Mouse (Mus musculus) kidney, postnatal 0 days (tissue): ENCODE measurements at regions not wholly inside any gene's neighbourhood (a gene's known extent, or its start where the extent isn't known, plus 50 kb on each side); places are given as distances from the start of the nearest gene placed in this dataset.

Source experiments
- ATAC-seq: fragments of 200-750 bp; cut with Nextera tagmentation; replicated peaks from 2 replicates; pipeline ENCODE4 v1.8.0; 2017; ENCODE audit warnings: low read depth, moderate number of reproducible peaks, moderate TSS enrichment, moderate library complexity; ENCODE audit not compliant: low FRiP score
- DNase-seq: peaks from one replicate; pipeline ENCODE4 v3.0.0-alpha.2; 2016; ENCODE audit warnings: low spot score
- H3K27ac ChIP-seq: fragments of 300-500 bp; sonication (generic); 2 replicates; pipeline ENCODE4 v1.5.1; 2014; ENCODE audit warnings: mild to moderate bottlenecking
- H3K27me3 ChIP-seq: fragments of 300-500 bp; sonication (generic); 2 replicates; pipeline ENCODE4 v1.6.1; 2014; ENCODE audit warnings: low read length, mixed read lengths; ENCODE audit not compliant: insufficient read depth
- H3K36me3 ChIP-seq: fragments of 300-500 bp; sonication (generic); 2 replicates; pipeline ENCODE4 v1.6.1; 2014; ENCODE audit warnings: low read length, mixed read lengths; ENCODE audit not compliant: insufficient read depth
- H3K4me1 ChIP-seq: fragments of 300-500 bp; sonication (generic); replicated peaks from 2 replicates; pipeline ENCODE4 v1.6.1; 2014; ENCODE audit warnings: antibody characterized with exemption, low read length, mixed read lengths; ENCODE audit not compliant: insufficient read depth
- H3K4me2 ChIP-seq: fragments of 300-500 bp; sonication (generic); 2 replicates; pipeline ENCODE4 v1.6.1; 2014; ENCODE audit warnings: mild to moderate bottlenecking, low read length, moderate library complexity, mixed read lengths
- H3K4me3 ChIP-seq: fragments of 300-500 bp; sonication (generic); replicated peaks from 2 replicates; pipeline ENCODE4 v1.5.1; 2014; ENCODE audit warnings: low read depth, low read length
- H3K9ac ChIP-seq: fragments of 300-500 bp; sonication (generic); 2 replicates; pipeline ENCODE4 v1.6.1; 2014; ENCODE audit warnings: low read depth, low read length
- H3K9me3 ChIP-seq: fragments of 300-500 bp; sonication (generic); replicated peaks from 2 replicates; pipeline ENCODE4 v1.6.1; 2016; ENCODE audit warnings: low read length, inconsistent platforms, mixed read lengths
- CTCF ChIP-seq: IDR thresholded peaks from 2 replicates; pipeline ENCODE4 v1.5.1; 2016; ENCODE audit warnings: antibody characterized with exemption, low read depth, mild to moderate bottlenecking, moderate library complexity
- WGBS: fragments of 180-500 bp; shearing (Covaris S2); extraction: QIAGEN DNeasy Blood & Tissue Kit; methylation state at CpG from one replicate; pipeline ENCODE4 v1.1.7; 2014; 5-methylcytosine and 5-hydroxymethylcytosine counted together

DNA sequence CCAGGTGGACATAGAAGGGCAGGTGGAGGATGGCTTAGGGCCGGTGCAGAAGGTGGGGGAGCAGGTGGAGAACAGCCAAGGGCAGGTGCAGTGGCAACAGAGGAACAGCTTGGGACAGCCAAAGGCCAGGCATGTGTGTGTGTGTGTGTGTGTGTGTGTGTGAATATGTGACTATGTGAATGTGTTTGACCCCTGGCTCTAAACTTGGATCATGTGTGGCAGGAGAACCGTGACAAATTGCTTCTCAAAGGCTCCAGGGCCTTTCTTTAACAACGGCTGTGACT is 236.7 kb upstream of the Wscd1 start:
- Histone ChIP-seq H3K36me3 (no peaks in the 10 kb centered on the region), H3K4me1 (peaks cover 17% of the 10 kb centered on the region; the same call in 1 of the 2 replicates), H3K27ac (no peak overlapping the region), H3K27me3 (no peaks in the 10 kb centered on the region), H3K9me3 (no peaks in the 10 kb centered on the region), H3K4me2 (no peak overlapping the region), H3K9ac (no peak overlapping the region), H3K4me3 (no peak overlapping the region)
- 53% methylated on average over 3 of the region's 3 CpGs for WGBS
- no peak for TF ChIP-seq CTCF
- DNase-seq (peak; percentile 7), ATAC-seq (peak; percentile 36; the same call in 1 of the 2 replicates)

DNA sequence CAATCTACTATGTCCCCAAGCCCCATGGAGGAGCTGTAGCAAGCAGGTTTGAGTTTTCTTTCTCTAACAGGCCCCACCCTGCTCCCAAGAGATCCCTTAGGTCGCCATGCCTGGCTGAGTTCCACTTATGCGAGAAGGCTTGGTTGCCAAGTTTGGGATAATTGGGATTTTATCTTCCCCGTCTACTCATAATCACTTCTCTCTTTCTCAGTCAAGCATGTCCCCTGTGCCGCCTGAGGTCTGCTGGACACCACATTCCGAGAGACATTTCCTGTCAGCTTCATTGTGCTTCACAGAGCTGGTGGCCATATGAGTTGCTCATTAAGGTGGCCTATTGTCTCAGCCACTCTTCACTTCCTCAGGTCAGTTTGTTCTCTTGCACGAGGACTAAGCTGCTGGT is 234.5 kb upstream of the Wscd1 start:
- ATAC-seq (peak; percentile 37; the same call in 1 of the 2 replicates), DNase-seq (peak; percentile 52)
- Histone ChIP-seq H3K4me2 (no peak overlapping the region), H3K27me3 (no peaks in the 10 kb centered on the region), H3K27ac (0 out of 2 replicates have a peak overlapping the region, but pooled peaks have one; percentile 31), H3K9me3 (no peaks in the 10 kb centered on the region), H3K9ac (no peak overlapping the region), H3K4me1 (peaks cover 17% of the 10 kb centered on the region; the same call in 1 of the 2 replicates), H3K36me3 (no peaks in the 10 kb centered on the region), H3K4me3 (no peak overlapping the region)
- 20% methylated on average over 6 of the region's 6 CpGs for WGBS
- no peak for TF ChIP-seq CTCF

DNA sequence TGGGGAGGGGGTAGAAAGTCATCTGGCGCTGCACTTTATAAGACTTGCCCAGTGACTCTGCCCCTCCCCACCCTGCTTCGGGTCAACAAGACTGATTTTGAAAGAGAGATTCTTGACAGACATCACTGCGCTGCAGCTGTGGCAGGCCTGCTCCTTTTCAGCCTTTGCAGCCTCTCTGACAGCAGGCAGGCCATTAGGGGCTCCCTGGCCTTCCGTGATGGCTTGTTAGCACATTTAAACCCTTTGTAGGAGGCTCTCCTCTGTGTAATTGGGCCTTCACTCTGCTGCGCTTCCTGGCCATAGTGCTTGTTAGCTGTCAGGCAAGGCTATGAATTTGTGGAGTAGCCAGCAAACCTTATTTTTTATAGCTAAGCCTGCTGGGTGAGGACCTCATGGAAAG is 232.3 kb upstream of the Wscd1 start:
- ATAC-seq = no peak

DNA sequence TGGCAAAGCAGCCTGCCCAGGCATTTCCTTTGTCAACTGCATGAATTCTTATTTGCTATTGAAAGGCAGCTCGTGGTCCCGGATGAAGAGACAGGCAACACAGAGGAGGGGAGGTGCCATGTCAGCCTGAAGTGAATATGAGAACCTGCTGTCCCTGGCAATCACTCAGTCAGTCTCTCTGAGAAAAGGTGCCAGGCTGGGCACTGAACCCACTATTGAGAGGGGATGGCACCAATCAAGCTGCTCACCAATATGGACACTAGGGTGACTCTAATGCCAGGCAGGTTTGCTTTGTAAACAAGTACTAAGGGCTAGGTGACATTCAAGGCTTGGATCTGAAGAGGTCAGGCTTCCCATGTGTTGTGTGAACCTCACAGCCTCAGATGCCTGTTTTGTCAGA is 222.0 kb upstream of the Wscd1 start:
- Histone ChIP-seq H3K36me3 (no peaks in the 10 kb centered on the region), H3K9ac (no peak overlapping the region), H3K4me1 (no peaks in the 10 kb centered on the region), H3K4me2 (no peak overlapping the region), H3K27me3 (no peaks in the 10 kb centered on the region), H3K27ac (no peak overlapping the region), H3K9me3 (no peaks in the 10 kb centered on the region), H3K4me3 (no peak overlapping the region)
- WGBS = 68% methylated on average over 2 of the region's 2 CpGs
- no peak for ATAC-seq
- no peak for DNase-seq
- no peak for TF ChIP-seq CTCF

More for the DNA sequence above, 232.3 kb upstream of the Wscd1 start:
- no peaks in the 10 kb centered on the region for H3K36me3 ChIP-seq
- H3K4me1 ChIP-seq = peaks cover 17% of the 10 kb centered on the region; the same call in 1 of the 2 replicates
- TF ChIP-seq CTCF = no peak
- WGBS = 42% methylated on average over 5 of the region's 5 CpGs
- no peak overlapping the region for H3K4me3 ChIP-seq
- H3K4me2 ChIP-seq = no peak overlapping the region
- no peak for DNase-seq
- H3K27me3 ChIP-seq = no peaks in the 10 kb centered on the region
- H3K9ac ChIP-seq = no peak overlapping the region
- H3K9me3 ChIP-seq = no peaks in the 10 kb centered on the region
- no peak overlapping the region for H3K27ac ChIP-seq

DNA sequence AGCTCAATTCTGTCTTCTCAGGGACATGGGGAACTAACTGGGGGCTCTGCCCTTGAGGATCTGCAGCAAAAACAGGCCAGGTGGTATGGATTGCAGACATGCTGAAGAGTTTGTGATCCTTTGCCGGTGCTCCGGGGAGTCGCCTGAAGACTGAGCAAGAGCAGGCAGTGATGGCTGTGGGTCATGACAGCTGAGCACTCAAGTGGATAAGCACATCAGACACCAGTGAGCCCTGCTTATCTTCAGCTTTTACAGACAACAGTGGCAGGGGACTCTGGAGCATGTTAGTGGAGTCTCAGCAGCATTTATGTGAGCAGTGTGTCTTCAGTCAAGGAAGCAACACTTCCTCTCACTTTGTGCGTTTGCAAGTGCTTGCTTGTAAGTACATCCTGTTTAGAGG is 221.1 kb upstream of the Wscd1 start:
- DNase-seq (peak; percentile 21), ATAC-seq (no peak)
- WGBS = 57% methylated on average over 4 of the region's 4 CpGs
- Histone ChIP-seq H3K4me3 (no peak overlapping the region), H3K9me3 (no peaks in the 10 kb centered on the region), H3K9ac (no peak overlapping the region), H3K27me3 (no peaks in the 10 kb centered on the region), H3K4me2 (no peak overlapping the region), H3K4me1 (no peaks in the 10 kb centered on the region), H3K36me3 (no peaks in the 10 kb centered on the region), H3K27ac (no peak overlapping the region)
- no peak for TF ChIP-seq CTCF

DNA sequence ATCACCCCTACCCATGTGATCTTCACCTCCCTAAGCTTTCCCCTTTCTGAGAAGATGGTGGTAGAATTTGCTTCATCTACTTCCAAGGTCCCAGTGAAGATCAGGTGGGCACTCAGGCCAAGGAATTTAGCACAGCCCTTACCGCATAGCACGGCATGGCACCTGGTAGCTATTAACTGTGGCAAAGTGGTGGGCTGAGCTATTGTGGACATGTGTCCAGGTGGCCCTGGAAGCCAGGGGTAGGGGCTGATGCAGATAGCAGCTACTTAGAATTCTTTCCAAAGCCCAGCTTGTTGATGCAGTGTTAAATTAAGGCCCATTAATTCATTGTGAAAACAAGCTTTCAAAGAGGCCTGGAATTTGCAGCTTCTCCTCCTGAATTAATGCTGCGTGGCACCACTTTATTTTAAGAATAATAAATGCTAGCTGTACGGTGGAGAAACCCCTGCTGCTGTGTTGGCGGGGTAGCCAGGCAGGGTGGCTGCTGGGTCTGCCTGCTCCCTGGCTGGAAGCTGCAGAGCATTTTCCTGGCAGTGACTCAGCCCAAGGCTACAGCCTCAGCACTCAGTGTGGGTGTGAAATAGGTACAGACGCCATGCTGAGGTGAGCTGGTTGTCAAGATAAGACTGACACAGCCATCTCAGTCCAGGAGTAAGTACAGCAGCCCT is 208.4 kb upstream of the Wscd1 start:
- no peak overlapping the region for H3K4me2 ChIP-seq
- no peaks in the 10 kb centered on the region for H3K4me1 ChIP-seq
- H3K36me3 ChIP-seq = no peaks in the 10 kb centered on the region
- 27% methylated on average over 6 of the region's 6 CpGs for WGBS
- no peak overlapping the region for H3K27ac ChIP-seq
- H3K27me3 ChIP-seq = no peaks in the 10 kb centered on the region
- no peaks in the 10 kb centered on the region; the same call in 1 of the 2 replicates for H3K9me3 ChIP-seq
- no peak overlapping the region for H3K9ac ChIP-seq
- DNase-seq (peak; percentile 74), ATAC-seq (no peak; the same call in 1 of the 2 replicates)
- no peak overlapping the region for H3K4me3 ChIP-seq
- no peak for TF ChIP-seq CTCF

DNA sequence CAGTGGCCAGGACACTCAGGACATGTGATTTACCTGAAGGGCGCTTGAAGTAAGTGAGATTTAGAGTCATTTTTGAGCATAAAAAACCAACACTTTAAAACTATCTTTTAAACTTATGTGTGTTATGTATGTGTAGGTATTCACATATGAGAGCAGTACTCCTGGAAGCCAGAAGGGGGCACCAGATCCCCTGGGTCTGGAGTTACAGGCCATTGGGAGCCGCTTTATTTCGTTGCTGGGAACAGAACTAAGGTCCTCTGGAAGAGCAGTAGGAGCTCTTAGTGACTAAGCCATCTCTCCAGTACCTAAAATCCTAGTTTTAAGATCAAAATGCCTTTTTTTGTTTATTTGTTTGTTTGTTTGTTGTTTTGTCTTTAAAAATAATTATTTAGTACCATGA is 192.3 kb upstream of the Wscd1 start:
- H3K4me1 ChIP-seq = no peaks in the 10 kb centered on the region
- no peaks in the 10 kb centered on the region for H3K9me3 ChIP-seq
- peak; percentile 48; the same call in 1 of the 2 replicates for TF ChIP-seq CTCF
- no peaks in the 10 kb centered on the region for H3K27me3 ChIP-seq
- no peak overlapping the region for H3K4me2 ChIP-seq
- no peak overlapping the region for H3K4me3 ChIP-seq
- H3K36me3 ChIP-seq = no peaks in the 10 kb centered on the region
- no peak overlapping the region for H3K27ac ChIP-seq
- ATAC-seq = no peak
- no peak overlapping the region for H3K9ac ChIP-seq
- DNase-seq = no peak
- 97% methylated on average over 3 of the region's 3 CpGs for WGBS
